Mouse (Mus musculus) brain, embryonic 14.5 days (tissue): ENCODE measurements around the gene 9130213A22Rik.

Experiments
- CTCF ChIP-seq: fragments of 200-500 bp; IDR thresholded peaks from 2 replicates; pipeline ENCODE4 v1.5.1; 2012; ENCODE audit warnings: inconsistent platforms, mild to moderate bottlenecking, moderate library complexity, borderline replicate concordance; ENCODE audit not compliant: insufficient read depth, insufficient read length; ENCODE audit errors: extremely low read depth
- POLR2A ChIP-seq: fragments of 200-500 bp; IDR thresholded peaks from 2 replicates; pipeline ENCODE4 v1.6.1; 2012; ENCODE audit warnings: mild to moderate bottlenecking, inconsistent platforms, borderline replicate concordance; ENCODE audit not compliant: poor library complexity, insufficient read depth, insufficient read length, severe bottlenecking; ENCODE audit errors: extremely low read depth

GRCm38 (mm10) chr11:69073065-69073888 lies 49.1 kb downstream of the 9130213A22Rik start:
- no peak for TF ChIP-seq CTCF
- peak; percentile 89 for TF ChIP-seq POLR2A
